Mouse (Mus musculus) embryo, embryonic 9.5 days (tissue): Measurements from ENCODE around the gene Gle1.
"Not testable (repeated sequence)": the region's sequence is repeated elsewhere in the genome, so short reads cannot be mapped to it uniquely, and the experiment has no call there.

Source experiments
- DNase-seq: peaks from one replicate; pipeline ENCODE4 v3.0.0-alpha.2; 2017; ENCODE audit errors: extremely low spot score

Gle1 gene

DNA sequence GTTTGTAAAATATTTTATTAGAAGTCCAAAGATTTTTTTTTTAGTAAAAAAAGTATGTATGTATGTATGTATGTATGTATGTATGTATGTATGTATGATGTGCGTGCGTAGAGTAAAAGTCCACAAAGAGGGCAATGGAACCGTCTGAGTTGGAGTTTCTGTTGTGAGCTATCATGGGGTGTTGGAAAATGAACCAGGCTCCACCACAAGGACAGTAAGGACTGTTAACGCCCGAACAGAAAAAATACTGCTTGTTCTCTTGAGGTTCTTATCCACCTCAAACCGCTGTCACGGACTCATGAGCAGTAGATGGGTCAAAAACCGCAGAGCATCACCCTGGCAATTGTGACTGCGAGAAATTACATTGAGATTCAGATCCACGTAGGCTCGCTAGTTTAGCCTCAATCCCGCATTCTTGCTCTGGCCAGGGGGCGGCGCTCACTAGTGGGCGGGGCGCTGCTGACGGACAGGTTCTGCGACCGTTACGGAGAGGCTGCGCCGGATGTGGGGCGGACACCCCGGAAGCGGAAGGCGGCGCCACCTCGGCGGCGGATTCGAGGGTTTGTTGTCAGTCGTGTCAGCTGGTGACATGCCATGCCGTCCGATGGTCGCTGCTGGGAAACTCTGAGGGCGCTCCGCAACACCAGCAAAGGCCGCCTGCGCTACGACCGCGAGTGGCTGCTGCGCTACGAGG, at the start of gene Gle1:
Gene Gle1 (plus strand): TSS at position 521 of the 694 bp plus-strand sequence.
- peak; percentile 97 for DNase-seq

DNA sequence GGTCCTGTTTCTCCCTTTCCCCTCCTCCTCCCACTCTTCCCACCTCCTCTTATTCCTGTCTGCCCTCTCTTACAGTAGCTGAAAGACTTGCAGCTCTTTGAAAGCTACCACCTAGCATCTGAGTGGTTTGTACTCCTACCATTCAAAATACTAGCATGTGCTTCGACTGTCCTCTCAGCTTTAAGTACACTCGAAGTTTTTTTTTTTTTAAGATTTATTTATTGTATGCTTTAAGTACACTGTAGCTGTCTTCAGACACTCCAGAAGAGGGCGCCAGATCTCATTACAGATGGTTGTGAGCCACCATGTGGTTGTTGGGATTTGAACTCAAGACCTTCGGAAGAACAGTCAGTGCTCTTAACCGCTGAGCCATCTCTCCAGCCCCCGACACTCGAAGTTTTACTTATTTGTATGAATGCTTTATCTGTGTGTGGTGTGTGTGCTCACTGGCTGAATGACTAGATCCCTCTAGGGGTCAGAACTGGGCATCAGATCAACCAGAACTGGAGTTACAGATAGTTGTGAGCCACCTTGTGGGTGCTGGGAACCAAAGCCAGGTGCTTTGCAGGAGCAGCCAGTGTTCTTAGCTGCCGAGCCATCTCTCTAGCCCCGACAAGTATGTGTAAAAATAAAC, 48.5 kb upstream of the Gle1 start:
- DNase-seq: not testable (repeated sequence)

DNA sequence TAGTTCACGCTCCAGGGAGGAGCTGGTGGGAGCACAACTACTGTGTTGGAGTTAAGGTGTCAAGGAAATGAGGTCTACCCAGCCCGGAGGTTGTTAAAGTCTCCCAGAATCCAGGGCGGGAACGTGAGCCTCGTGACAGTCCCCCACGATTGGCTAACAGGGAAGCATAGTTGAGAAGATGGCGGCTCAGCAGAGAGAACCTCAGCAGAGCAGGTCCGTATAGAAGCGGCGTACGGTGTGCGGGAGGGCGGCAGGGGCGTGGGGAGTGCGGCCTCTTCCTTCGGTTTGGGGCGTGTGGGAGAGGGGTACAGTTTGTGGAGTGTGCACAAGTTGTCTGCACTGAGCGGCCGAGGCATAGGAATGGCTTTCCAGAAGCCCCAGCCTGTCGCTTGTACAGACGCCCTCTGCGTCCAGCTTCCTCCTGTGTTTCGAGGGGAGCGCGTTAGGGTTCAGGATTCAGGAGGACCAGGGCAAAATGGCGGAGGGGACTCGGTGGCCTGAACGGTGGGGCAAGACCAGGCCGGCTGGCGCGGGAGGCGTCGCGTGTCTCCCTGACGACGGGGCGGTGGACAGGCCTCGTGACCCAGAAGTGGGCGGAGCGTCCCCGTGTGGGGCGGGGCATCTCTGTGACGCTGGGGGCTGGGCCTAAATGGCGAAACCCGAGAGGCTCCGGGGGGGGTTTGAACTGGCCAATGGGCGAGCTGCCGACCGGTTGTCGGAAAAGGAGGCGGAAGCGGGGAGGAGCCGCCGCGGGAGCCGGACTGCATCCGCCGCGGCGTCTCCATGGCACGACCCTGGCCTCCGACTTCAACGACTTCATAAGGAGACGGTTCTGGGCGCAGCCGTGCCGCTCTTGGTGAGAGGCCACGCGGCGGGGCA, 45.9 kb upstream of the Gle1 start, which contains the start of gene Odf2:
Gene Odf2 (plus strand): TSS at position 156 of the 879 bp plus-strand sequence.
- DNase-seq: peak; percentile 100

DNA sequence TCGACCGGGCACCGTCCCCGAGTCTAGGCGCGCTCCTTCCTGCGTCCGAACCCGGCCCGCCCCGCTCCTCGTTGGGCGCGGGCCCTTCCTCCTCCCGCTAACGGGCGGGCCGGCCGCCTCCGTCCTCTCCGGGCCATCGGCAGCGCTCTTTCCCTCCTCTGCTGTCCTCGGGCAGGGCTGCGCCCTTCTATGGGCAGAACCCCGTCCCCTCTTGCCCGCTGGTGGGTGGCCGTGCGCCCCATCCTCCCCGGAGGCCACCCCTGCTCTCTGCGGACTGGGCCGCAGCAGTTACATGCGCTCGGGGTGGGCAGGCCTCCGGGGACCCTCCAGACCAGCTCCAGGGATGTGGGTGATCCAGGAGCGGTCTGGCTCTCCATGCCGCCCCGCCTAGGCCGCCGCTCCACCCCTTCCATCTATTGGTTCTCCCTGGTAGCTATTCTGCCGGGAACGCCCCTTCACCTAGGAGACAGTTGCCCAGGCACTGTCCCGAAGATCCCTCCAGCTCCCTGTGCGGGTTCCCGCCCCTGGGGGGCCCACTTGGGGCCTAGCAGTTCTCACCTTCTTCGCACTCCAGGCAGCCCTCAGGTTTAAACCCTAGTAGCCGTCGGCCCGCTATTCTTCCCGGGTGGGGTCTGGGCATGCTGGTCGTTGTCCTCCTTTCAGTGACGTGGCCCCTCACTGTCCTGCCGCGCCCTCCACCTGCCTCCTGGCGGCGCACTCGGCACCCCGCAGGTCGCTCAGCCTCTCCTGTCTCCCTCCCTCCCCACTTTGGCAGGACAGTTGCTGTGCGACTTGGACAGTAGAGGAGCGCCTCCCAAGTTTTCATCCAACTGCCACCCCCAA, 45.0 kb upstream of the Gle1 start:
- peak; percentile 90 for DNase-seq

DNA sequence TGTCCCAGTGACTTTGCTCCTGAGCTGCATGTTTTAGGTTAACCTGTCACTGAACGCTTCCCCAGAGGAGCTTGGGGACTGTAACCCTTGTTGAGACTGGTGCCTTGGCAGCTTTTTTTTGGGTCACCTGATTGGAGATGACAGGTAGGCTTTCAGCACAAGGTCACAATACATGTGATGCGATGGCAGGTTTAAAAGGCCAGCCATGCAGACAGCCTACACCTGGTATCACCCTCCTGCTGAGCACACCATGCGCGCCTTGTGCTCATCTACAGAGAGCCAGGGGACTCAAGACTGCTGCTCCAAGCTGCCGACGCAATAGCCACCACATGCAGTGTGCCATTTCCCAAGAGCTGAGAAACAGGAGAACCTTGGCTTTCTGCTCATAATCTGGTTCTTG, 43.5 kb upstream of the Gle1 start:
- DNase-seq: no peak

DNA sequence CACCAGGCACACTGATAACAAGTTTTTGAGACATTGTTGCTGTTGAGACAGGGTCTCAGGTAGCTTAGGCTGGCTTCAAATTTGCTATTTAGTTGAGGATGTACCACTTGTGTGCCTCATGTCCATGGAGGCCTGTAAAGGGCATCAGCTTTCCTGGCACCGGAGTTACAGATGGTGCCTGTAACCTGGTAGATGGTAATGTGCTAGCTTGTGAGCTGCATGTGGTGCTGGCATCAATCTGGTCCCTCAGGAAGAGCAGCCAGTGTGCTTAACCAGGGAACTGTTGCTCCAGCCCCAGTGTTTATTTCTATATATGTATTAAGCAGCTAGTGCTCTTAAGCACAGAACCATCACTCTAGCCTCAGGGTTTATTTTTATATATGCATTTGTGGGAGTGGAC, 39.2 kb upstream of the Gle1 start:
- DNase-seq: no peak

DNA sequence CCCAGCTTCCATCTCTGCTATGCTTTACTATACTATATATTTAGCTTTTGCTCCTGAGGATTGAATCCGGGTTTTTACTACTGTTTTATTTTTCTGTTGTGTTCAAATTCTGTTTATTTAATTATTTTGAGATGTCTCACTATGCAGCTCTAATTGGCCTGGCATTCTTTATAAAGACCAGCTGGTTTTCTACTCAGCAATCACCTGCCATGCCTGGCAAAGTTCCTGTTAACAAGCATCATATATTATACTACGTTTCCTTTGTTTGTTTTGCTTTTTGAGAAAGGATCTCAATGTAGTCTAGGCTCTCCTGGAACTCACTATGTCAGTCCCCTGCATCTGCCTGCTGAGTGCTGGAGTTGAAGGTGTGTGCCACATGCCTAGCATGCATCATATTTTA, 37.9 kb upstream of the Gle1 start:
- DNase-seq: no peak

DNA sequence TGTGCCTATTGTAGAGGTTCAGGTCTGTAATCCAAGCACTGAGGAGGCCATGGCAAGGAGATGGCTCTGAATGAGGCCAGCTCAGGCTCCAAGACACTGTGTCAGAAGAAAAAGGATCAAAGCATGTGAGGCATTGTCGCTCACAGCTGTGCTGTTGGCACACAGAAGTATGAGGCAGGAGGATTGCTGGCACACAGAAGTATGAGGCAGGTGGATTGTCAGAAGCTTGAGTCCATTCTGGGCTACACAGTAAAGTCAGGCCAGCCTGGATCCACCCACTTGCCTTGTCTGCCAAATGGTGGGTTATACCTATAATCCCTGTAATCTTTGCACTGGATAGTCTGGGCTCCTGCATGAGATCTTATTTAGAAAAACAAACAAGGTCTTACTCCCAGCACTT, 37.1 kb upstream of the Gle1 start:
- no peak for DNase-seq

DNA sequence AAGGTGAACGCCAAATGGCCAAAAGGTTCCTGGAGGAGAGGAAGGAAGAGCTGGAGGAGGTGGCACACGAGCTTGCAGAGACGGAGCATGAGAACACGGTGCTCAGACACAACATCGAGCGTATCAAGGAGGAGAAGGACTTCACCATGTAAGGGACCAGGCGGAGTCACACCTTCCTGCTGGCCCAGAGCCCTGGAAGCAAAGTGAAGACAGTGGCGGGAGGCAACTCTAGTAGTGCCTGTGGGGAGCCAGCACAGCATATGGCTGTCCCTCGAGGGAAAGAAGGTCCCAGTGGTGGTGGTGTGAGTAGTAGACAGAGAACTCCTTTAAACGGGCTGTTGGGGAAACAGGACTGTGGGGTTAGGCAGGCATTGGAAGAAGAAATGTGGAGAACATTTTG, 33.0 kb upstream of the Gle1 start:
- DNase-seq: no peak

DNA sequence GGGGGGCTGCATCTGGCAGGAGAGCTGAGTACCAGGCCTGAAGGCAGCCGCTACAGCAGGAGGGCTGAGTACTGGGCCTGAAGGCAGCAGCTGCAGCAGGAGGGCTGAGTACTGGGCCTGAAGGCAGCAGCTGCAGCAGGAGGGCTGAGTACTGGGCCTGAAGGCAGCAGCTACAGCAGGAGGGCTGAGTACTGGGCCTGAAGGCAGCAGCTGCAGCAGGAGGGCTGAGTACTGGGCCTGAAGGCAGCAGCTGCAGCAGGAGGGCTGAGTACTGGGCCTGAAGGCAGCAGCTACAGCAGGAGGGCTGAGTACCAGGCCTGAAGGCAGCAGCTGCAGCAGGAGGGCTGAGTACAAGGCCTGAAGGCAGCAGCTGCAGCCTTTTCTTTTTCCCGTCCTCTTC, 27.1 kb upstream of the Gle1 start:
- not testable (repeated sequence) for DNase-seq

DNA sequence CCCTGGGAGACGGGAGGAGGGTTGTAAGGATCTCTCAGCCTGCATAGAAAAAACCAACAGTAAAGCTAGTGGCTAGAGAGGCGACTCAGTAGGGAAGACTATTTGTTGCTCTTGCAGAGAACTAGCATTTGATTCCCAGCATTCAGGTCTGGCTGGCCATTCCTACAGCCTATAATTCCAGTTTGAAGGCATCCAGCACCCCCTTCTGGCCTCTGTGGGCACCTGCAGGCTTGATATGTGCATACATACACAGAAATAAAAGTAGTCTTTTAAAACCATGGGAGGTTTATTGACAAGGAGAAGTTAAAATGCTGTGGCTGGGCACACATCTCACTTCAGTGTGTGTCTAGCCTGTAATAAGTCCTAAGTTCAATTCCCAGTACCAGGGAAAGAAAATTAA, 25.2 kb upstream of the Gle1 start:
- DNase-seq: peak; percentile 24

DNA sequence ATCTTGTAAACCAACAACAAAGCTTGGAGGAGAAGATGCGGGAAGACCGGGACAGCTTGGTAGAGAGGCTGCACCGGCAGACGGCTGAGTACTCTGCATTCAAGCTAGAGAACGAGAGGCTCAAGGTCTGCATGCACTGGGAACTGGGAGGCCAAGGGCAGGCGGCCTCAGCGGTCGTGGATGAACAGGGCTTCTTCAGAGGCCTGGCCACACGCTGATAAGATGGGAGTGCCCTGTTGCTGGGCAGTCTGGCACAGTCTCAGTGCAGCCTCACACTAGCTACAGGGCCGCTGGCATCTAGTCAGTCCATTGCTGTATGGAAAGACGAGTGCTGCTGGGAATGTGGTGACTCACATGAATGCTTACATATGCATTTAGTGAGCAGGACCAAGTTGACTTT, 17.6 kb upstream of the Gle1 start:
- DNase-seq: no peak

DNA sequence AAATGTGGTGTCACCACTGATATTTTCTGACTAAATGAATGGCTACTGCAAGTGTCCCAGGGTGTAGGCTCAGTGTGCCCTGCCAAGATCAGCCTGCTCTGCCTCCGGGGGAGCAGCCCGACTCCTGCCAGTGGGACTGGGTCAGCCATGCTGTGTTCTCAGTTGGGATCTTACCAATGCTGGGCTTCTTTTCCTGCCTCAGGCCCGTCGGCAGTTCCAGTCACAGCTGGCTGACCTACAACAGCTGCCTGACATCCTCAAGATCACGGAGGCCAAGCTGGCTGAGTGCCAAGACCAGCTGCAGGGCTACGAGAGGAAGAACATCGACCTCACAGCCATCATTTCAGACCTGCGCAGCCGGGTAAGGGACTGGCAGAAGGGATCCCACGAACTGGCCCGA, 13.2 kb upstream of the Gle1 start:
- no peak for DNase-seq

DNA sequence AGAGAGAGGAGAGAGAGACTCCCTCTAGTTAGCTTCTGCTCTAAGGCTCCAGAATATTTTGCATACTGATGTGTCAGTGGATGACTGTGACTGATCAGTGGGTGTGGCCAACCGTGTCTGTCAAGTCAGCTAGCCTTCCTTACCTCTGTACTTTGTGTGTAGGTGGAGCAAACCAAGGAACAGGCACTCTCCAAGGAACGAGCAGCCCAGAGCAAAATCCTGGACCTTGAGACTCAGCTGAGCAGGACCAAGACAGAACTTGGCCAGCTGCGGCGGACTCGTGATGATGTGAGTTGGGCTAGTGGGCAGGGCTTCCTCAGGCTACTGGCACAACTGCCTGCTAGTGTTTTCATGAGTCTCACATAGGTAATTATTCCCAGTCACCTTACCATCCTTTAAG, 8.7 kb upstream of the Gle1 start:
- no peak for DNase-seq

DNA sequence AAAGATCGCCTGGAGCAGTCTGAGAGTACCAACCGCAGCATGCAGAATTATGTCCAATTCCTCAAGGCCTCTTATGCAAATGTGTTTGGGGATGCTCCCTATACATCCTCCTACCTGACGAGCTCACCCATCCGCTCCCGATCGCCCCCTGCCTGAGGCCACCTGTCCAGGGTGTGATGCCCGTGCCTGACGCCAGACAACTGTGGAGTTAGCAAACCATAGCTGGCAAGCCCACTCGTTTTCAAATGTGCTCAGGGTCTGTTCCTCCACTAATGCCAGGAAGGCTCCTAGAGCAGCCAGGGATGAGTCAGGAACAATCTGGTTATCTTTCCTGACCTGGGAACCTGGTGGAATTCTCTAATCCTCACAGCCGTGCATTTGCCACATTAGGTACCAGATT, 4.7 kb upstream of the Gle1 start:
- no peak for DNase-seq

DNA sequence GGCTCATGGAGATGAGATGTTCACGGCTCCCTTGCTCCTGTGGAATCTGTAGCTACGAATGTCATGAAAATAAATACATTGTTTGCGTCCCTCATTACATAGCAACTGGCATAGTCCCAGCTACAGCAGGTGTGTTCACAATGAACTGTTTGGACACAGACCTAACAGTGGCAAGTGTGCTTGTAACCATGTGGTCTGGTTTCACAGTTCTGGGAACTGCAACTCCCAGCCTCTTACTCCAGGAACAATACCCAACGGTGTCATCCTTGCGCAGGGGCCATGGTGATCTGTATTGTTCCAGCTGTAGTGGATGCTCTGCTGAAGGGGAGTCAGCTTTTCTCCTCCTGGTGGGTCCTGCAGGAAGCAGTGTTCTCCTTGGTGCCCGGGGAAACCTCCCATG, 4.0 kb upstream of the Gle1 start:
- no peak for DNase-seq

DNA sequence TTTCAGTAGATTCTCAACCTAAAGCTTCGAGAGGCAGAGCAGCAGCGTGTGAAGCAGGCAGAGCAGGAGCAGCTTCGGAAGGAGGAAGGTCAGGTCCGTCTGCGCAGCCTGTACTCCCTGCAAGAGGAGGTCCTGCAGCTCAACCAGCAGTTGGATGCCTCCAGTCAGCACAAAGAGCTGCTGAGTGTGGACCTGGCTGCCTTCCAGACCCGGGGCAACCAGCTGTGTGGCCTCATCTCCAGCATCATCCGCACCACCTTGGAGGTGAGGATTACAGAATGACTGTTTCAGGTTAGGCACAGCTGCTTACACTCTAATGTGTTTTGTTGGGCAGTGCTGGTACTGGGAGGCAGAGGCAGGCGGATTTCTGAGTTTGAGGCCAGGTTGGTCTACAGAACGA, 4.8 kb downstream of the Gle1 start:
- DNase-seq: no peak

DNA sequence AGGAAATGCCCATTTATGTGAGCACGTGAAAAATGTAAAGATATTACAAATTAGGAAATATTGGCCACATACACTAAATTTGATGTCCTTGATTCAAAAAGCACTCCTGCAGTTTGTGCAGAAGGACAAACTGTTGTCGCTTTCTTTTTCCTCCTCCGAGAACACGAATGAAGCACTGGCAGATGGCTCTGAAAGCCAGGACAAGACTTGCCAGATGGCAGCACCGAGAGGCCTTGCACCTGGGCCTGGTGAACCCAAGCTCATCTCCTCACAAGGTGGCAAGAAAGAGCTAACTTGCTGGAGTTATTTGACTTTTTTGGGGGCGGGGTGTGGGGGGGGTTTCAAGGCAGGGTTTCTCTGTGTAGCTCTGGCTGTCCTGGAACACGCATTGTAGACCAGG, 5.6 kb downstream of the Gle1 start:
- DNase-seq: no peak

DNA sequence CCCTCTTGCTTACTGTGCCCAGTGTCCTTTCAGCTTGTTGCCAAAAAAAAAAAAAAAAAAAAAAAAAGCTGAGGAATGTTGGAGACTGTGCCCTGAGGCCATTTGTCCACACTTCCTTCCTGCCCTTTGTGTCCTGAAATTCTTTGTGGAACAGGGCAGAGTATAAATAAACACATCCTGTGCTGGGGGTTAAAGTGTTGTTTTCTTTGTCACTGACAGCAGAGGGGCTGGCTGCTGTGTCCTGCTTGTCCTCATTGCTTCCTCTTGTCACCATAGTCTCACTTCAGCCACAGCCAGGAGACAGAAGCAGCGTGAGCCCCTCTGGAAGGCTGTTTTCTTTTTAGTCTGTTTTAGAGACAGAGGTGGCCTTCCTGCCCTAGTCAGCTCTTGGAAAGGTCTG, 9.5 kb downstream of the Gle1 start:
- DNase-seq: peak; percentile 29

DNA sequence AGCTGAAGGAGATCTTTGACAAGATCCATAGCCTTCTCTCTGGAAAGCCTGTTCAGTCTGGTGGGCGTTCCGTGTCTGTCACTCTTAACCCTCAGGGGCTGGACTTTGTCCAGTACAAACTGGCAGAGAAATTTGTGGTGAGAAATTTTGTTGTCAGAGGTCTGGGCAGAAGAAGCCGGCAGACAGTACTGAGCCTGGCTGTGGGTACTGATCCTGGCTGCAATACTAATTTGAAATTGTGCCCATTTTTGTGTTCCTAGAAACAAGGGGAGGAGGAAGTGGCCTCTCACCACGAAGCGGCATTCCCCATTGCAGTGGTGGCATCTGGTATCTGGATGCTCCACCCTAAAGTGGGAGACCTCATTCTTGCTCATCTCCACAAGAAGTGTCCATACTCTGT, 13.7 kb downstream of the Gle1 start:
- DNase-seq: no peak

DNA sequence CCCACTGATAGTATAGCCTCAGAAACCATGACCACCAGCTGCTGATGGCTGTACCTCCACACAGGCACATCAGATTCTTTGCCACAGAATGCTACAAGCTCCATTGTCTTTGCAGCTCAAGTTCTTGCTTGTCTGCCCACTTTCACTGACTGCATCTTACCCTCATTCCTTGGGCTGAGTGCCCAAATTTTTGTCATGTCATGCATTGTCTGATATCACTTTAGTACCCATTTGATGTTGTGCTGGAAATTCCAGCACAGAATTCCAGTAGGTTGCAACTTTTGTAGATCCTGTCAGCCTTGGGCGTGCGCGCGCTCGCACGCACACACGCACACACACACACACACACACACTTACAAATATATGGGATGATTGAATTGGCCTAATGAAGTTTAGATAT, 26.0 kb downstream of the Gle1 start:
- DNase-seq: no peak
